Mouse (Mus musculus) CH12.LX (cell line): Measurements from ENCODE around the gene Pbx2. TPM values are rescaled to one million over a fixed set of nuclear protein-coding genes. Genes with fewer than 3 reads are reported as not detected.
"Not testable (repeated sequence)": the region's sequence is repeated elsewhere in the genome, so short reads cannot be mapped to it uniquely, and the experiment has no call there.

Experiments
- DNase-seq: peaks from one replicate; pipeline ENCODE4 v3.0.0-alpha.2; 2013; ENCODE audit errors: extremely low read depth
- H3K27ac ChIP-seq: 2 replicates; pipeline ENCODE4 v1.5.1; 2012; ENCODE audit warnings: low read depth, mild to moderate bottlenecking, control low read depth, moderate library complexity; ENCODE audit not compliant: insufficient read depth
- H3K27me3 ChIP-seq: replicated peaks from 2 replicates; pipeline ENCODE3; 2012; ENCODE audit warnings: inconsistent platforms
- H3K36me3 ChIP-seq, 2 experiments: replicated peaks in 1 of 2; 2 replicates each; pipeline versions ENCODE3 to v1.6.1; 2012; ENCODE audit warnings: inconsistent platforms in 1 of 2, low read length in 1 of 2, mild to moderate bottlenecking in 1 of 2, mixed read lengths in 1 of 2, moderate library complexity in 1 of 2; ENCODE audit not compliant: control insufficient read depth in 1 of 2, insufficient read depth in 1 of 2
- H3K4me1 ChIP-seq, 2 experiments: 2 replicates each; pipeline ENCODE4 v1.6.1; 2012; ENCODE audit warnings: inconsistent platforms in 1 of 2, moderate library complexity in 1 of 2; ENCODE audit not compliant: insufficient read depth in 2 of 2, control insufficient read depth in 1 of 2
- H3K4me2 ChIP-seq: 2 replicates; pipeline ENCODE4 v1.6.1; 2012; ENCODE audit warnings: low read depth, mild to moderate bottlenecking, control low read depth; ENCODE audit not compliant: poor library complexity, insufficient read depth, severe bottlenecking
- H3K4me3 ChIP-seq, 3 experiments: fragments of 150-350 bp in 1 of 3; sonication (generic) in 1 of 3; replicated peaks in 1 of 3; 2 replicates each; pipeline versions ENCODE3 to v1.5.1; 2011 to 2012; ENCODE audit warnings: low read depth in 2 of 3, low read length in 2 of 3, mild to moderate bottlenecking in 2 of 3, moderate library complexity in 2 of 3, control low read depth in 1 of 3, improper control_type of control experiment in 1 of 3, inconsistent platforms in 1 of 3, mixed read lengths in 1 of 3; ENCODE audit not compliant: poor library complexity in 1 of 3
- H3K79me2 ChIP-seq: replicated peaks from 2 replicates; pipeline ENCODE4 v1.6.1; 2012; ENCODE audit warnings: mild to moderate bottlenecking, moderate library complexity; ENCODE audit not compliant: control insufficient read depth, poor library complexity, insufficient read depth, severe bottlenecking; ENCODE audit errors: extremely low read depth
- H3K9ac ChIP-seq: 2 replicates; pipeline ENCODE4 v1.6.1; 2012; ENCODE audit warnings: low read depth, mild to moderate bottlenecking, control low read depth, moderate library complexity; ENCODE audit not compliant: insufficient read depth
- H3K9me3 ChIP-seq: replicated peaks from 2 replicates; pipeline ENCODE3; 2012; ENCODE audit warnings: low read length, inconsistent platforms, mixed read lengths
- BHLHE40 ChIP-seq: IDR thresholded peaks from 2 replicates; pipeline ENCODE4 v1.6.1; 2011; ENCODE audit warnings: mild to moderate bottlenecking, low read depth, low read length, improper control_type of control experiment
- CHD1 ChIP-seq: IDR thresholded peaks from 2 replicates; pipeline ENCODE4 v1.6.1; 2012; ENCODE audit warnings: low read depth, low read length, improper control_type of control experiment, inconsistent platforms
- E2F4 ChIP-seq: IDR thresholded peaks from 2 replicates; pipeline ENCODE4 v1.6.1; 2011; ENCODE audit warnings: low read depth, low read length, improper control_type of control experiment; ENCODE audit not compliant: insufficient replicate concordance
- ELF1 ChIP-seq: IDR thresholded peaks from 2 replicates; pipeline ENCODE4 v1.6.1; 2014; ENCODE audit warnings: low read depth, mild to moderate bottlenecking, inconsistent platforms, low read length, improper control_type of control experiment
- HCFC1 ChIP-seq: IDR thresholded peaks from 2 replicates; pipeline ENCODE4 v1.6.1; 2012; ENCODE audit warnings: low read depth, mild to moderate bottlenecking, inconsistent platforms, low read length, improper control_type of control experiment
- IRF4 ChIP-seq: IDR thresholded peaks from 2 replicates; pipeline ENCODE4 v1.6.1; 2014; ENCODE audit warnings: low read depth, mild to moderate bottlenecking, inconsistent platforms, low read length, improper control_type of control experiment
- JUN ChIP-seq: IDR thresholded peaks from 2 replicates; pipeline ENCODE4 v1.6.1; 2011; ENCODE audit warnings: low read depth, mild to moderate bottlenecking, low read length, improper control_type of control experiment, moderate library complexity; ENCODE audit not compliant: insufficient read depth
- MAFK ChIP-seq: IDR thresholded peaks from 2 replicates; pipeline ENCODE4 v1.6.1; 2011; ENCODE audit warnings: low read length, improper control_type of control experiment; ENCODE audit not compliant: insufficient replicate concordance
- MAZ ChIP-seq: IDR thresholded peaks from 2 replicates; pipeline ENCODE4 v1.6.1; 2012; ENCODE audit warnings: low read depth, mild to moderate bottlenecking, inconsistent platforms, low read length, improper control_type of control experiment, moderate library complexity
- MEF2A ChIP-seq: IDR thresholded peaks from 2 replicates; pipeline ENCODE4 v1.6.1; 2014; ENCODE audit warnings: low read depth, mild to moderate bottlenecking, inconsistent platforms, low read length, improper control_type of control experiment, borderline replicate concordance
- PAX5 ChIP-seq: IDR thresholded peaks from 2 replicates; pipeline ENCODE4 v1.6.1; 2012; ENCODE audit warnings: low read length, inconsistent platforms, mixed read lengths
- POLR2AphosphoS2 ChIP-seq: IDR thresholded peaks from 2 replicates; pipeline ENCODE4 v1.6.1; 2011; ENCODE audit warnings: low read depth, low read length, improper control_type of control experiment
- RAD21 ChIP-seq: IDR thresholded peaks from 2 replicates; pipeline ENCODE4 v1.6.1; 2011; ENCODE audit warnings: low read depth, mild to moderate bottlenecking, low read length, improper control_type of control experiment, moderate library complexity
- SIN3A ChIP-seq: IDR thresholded peaks from 2 replicates; pipeline ENCODE4 v1.6.1; 2012; ENCODE audit warnings: low read length, improper control_type of control experiment, inconsistent platforms
- SMC3 ChIP-seq: IDR thresholded peaks from 2 replicates; pipeline ENCODE4 v1.6.1; 2011; ENCODE audit warnings: low read depth, low read length, improper control_type of control experiment
- TBP ChIP-seq: conservative IDR thresholded peaks from 2 replicates; pipeline ENCODE4 v1.6.1; 2011; ENCODE audit warnings: low read depth, low read length, improper control_type of control experiment
- UBTF ChIP-seq: IDR thresholded peaks from 2 replicates; pipeline ENCODE4 v1.6.1; 2012; ENCODE audit warnings: low read depth, mild to moderate bottlenecking, inconsistent platforms, low read length, improper control_type of control experiment, moderate library complexity
- USF1 ChIP-seq: IDR thresholded peaks from 2 replicates; pipeline ENCODE4 v1.6.1; 2014; ENCODE audit warnings: low read depth, mild to moderate bottlenecking, inconsistent platforms, low read length, improper control_type of control experiment
- USF2 ChIP-seq: conservative IDR thresholded peaks from 2 replicates; pipeline ENCODE4 v1.6.1; 2011; ENCODE audit warnings: low read depth, low read length, improper control_type of control experiment
- ZKSCAN1 ChIP-seq: IDR thresholded peaks from 2 replicates; pipeline ENCODE4 v1.6.1; 2012; ENCODE audit warnings: low read depth, inconsistent platforms, low read length, improper control_type of control experiment, borderline replicate concordance
- dilution Hi-C: fragments of 300-500 bp; cut with MboI; formaldehyde crosslinking; loops from 2 replicates; pipeline ENCODE4 v1.14.3; 2020; ENCODE audit warnings: low sequenced_read_pairs; ENCODE audit not compliant: extremely low pct_unique_long_range_greater_than_20kb, extremely low pct_ligation_motif_present
- in situ Hi-C: fragments of 300-500 bp; cut with MboI; formaldehyde crosslinking; loops from 3 replicates; pipeline ENCODE4 v1.14.3; 2019; ENCODE audit warnings: low sequenced_read_pairs, low pct_ligation_motif_present, low pct_unique_long_range_greater_than_20kb, mixed read lengths
- polyA plus RNA-seq: library from polyadenylated mRNA; unstranded; fragments of >175 nt; gene quantifications from 2 replicates; pipeline ENCODE4 v1.2.1, GENCODE M21; 2012; ENCODE audit warnings: low read depth; ENCODE audit not compliant: insufficient read length
- total RNA-seq, 2 experiments: library from RNA; depleted of rRNA; stranded (reverse); fragments of 300-350 nt in 1 of 2; fragments of >200 nt in 1 of 2; gene quantifications; 2 replicates each; pipeline ENCODE4 v1.2.3; 2012 to 2014

The Pbx2 gene
- total and polyA plus RNA-seq, 3 experiments = 30.0 to 50.5 (median 41.0) TPM

DNA sequence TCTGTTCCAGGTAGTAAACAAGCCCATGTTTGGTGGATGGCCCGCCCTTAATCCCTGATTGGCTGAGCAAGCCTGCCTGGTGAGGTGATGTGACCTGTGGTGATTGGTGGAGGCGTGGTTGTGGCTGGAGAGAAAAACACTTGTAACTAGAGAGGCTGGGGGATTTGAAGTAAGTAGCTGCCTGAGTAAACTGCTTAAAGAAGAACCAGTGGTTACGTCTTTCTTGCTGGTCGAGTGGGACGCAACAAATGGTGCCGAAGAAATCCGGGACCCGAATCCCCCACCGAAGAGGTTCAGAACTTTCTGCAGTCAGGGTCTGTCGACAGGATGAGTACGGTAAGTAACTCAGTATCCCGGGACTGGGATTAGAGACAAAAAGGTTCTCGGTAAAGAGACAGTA lies 47.5 kb upstream of the Pbx2 start:
- H3K27ac ChIP-seq, dilution Hi-C loops, H3K79me2 ChIP-seq, H3K27me3 ChIP-seq, H3K9me3 ChIP-seq: not testable (repeated sequence)
- peaks cover 12 to 24% of the 10 kb centered on the region in 2 experiments for H3K36me3 ChIP-seq
- H3K4me2 ChIP-seq = peak overlapping the region; percentile 61
- H3K9ac ChIP-seq = peak overlapping the region; percentile 66; the same call in 1 of the 2 replicates
- DNase-seq = peak; percentile 11
- in situ Hi-C loops = loop anchor here (5.0 to 10.0 kb wide), 2 partner anchors 71 to 119 kb away; no protein-coding TSS in a partner anchor
- H3K4me3 ChIP-seq = peak overlapping the region; percentile 44 to 64 (median 60)
- H3K4me1 ChIP-seq = peaks cover 0 to 21% of the 10 kb centered on the region in 2 experiments; a peak in 2 of 4 replicates
- 0 out of 2 replicates have a peak, but pooled peaks have one; percentile 46 for TF ChIP-seq SIN3A

DNA sequence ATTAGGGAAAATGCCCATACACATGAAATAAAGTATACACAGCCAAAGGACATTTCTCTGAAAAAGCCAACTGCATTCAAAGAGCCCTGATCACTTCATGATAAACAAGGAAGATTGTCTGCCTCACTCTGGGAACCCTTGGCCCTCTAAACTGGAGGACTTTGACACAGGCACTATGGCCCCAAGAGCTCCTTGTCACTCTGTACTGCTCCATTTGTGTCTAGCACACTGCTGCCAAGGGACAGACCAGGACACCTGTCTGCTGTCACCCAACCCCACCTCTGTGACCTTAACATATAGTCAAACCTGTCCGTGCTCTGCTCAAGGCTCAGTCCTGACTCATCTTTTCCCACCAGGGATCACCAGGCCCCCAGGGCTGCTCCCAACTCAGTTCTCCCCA lies 44.3 kb upstream of the Pbx2 start:
- dilution Hi-C loops (no loop called here), in situ Hi-C loops (loop anchor here (10.0 kb wide), 1 partner anchor 122 kb away; no protein-coding TSS in a partner anchor)
- peak; percentile 15 for DNase-seq
- Histone ChIP-seq H3K27me3 (no peaks in the 10 kb centered on the region), H3K4me1 (peaks cover 0 to 19% of the 10 kb centered on the region in 2 experiments; a peak in 2 of 4 replicates), H3K36me3 (peaks cover 12 to 37% of the 10 kb centered on the region in 2 experiments), H3K4me2 (no peak overlapping the region), H3K79me2 (no peaks in the 10 kb centered on the region), H3K9ac (no peak overlapping the region), H3K27ac (no peak overlapping the region), H3K9me3 (no peaks in the 10 kb centered on the region), H3K4me3 (no peak overlapping the region)
- TF ChIP-seq POLR2AphosphoS2 (no peak), UBTF (no peak), USF1 (no peak), MAZ (no peak), CHD1 (no peak), IRF4 (no peak)

DNA sequence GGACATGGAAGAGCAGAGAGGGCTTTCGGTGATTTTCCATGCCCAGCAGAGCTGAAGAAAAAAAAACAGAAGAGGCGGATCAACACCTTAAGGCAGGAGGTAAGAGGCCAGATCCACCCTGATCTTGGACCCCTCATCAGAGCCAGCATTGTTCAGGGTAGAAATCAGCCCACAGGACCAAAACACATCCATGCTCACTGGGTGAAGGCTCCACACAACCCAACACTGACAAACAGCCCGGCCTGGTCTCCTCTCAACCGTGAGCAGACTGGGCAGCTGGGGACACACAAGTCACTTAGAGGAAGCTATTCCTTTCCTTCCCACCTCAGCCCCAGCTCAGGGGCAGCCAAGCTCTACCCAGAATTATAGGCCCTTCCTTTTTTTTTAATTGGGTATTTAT lies 43.5 kb upstream of the Pbx2 start:
- H3K79me2 ChIP-seq = no peaks in the 10 kb centered on the region
- H3K4me1 ChIP-seq = peaks cover 0 to 13% of the 10 kb centered on the region in 2 experiments; a peak in 2 of 4 replicates
- no peak overlapping the region for H3K27ac ChIP-seq
- H3K27me3 ChIP-seq = no peaks in the 10 kb centered on the region
- TF ChIP-seq POLR2AphosphoS2 (no peak), MAZ (no peak), PAX5 (no peak), SMC3 (no peak), JUN (no peak), MAFK (no peak), HCFC1 (no peak), UBTF (no peak), ZKSCAN1 (no peak), USF2 (no peak), RAD21 (no peak), MEF2A (no peak), BHLHE40 (no peak), TBP (no peak), E2F4 (no peak), ELF1 (no peak)
- dilution Hi-C loops (no loop called here), in situ Hi-C loops (loop anchor here (10.0 kb wide), 1 partner anchor 123 kb away; no protein-coding TSS in a partner anchor)
- H3K9ac ChIP-seq = no peak overlapping the region
- no peak for DNase-seq
- peaks cover 12 to 36% of the 10 kb centered on the region in 2 experiments for H3K36me3 ChIP-seq
- no peak overlapping the region for H3K4me3 ChIP-seq
- H3K4me2 ChIP-seq = no peak overlapping the region
- H3K9me3 ChIP-seq = no peaks in the 10 kb centered on the region
